Mouse (Mus musculus) megakaryocyte, embryonic 14.5 days (primary cell): ENCODE results near the gene Acvr1.

Experiments used
- FLI1 ChIP-seq: IDR thresholded peaks from 2 replicates; pipeline ENCODE4 v1.6.1; 2012; ENCODE audit warnings: low read length, inconsistent platforms, mixed read lengths
- GATA1 ChIP-seq: IDR thresholded peaks from 3 replicates; pipeline ENCODE4 v1.6.1; 2012; ENCODE audit warnings: mixed read lengths, low read length, inconsistent platforms, borderline replicate concordance

GRCm38 (mm10) chr2:58379475-58379874 lies 187.5 kb downstream of the Acvr1 start:
- no peak for TF ChIP-seq GATA1
- TF ChIP-seq FLI1 = no peak
